Mouse (Mus musculus): Measurements from ENCODE around the gene Rprd1b. TPM values are rescaled to one million over a fixed set of nuclear protein-coding genes. Genes with fewer than 3 reads are reported as not detected.

The Rprd1b gene
- polyA plus RNA-seq, 1 experiment from 2014 or later: 39.3 TPM

Other genes with a start within 250 kb of the Rprd1b start
- 0.10 TPM in 1 of 2 replicates, not detected in the other for gene Vstm2l, start 113.8 kb upstream of the Rprd1b start, polyA plus RNA-seq (2015; fragmentation: Nextera tagmentation; extraction: Ambion mirVana)
- 22.5 TPM in 2 replicates for gene Tti1, start 64 bp upstream of the Rprd1b start, polyA plus RNA-seq (2015; fragmentation: Nextera tagmentation; extraction: Ambion mirVana)
- gene Tgm2, start 117.9 kb downstream of the Rprd1b start, polyA plus RNA-seq (2015; fragmentation: Nextera tagmentation; extraction: Ambion mirVana): 13.3 and 18.1 TPM in 2 replicates
- 12.0 and 12.2 TPM in 2 replicates for gene D630003M21Rik, start 200.7 kb downstream of the Rprd1b start, polyA plus RNA-seq (2015; fragmentation: Nextera tagmentation; extraction: Ambion mirVana)
- not detected in 2 replicates for gene Bpi, start 229.6 kb downstream of the Rprd1b start, polyA plus RNA-seq (2015; fragmentation: Nextera tagmentation; extraction: Ambion mirVana)

Measured in limb, embryonic 15.5 days (tissue).